Mouse (Mus musculus): ENCODE results near the gene Akap13.
"Not testable (repeated sequence)": the region's sequence is repeated elsewhere in the genome, so short reads cannot be mapped to it uniquely, and the experiment has no call there.

Gene Akap13

DNA sequence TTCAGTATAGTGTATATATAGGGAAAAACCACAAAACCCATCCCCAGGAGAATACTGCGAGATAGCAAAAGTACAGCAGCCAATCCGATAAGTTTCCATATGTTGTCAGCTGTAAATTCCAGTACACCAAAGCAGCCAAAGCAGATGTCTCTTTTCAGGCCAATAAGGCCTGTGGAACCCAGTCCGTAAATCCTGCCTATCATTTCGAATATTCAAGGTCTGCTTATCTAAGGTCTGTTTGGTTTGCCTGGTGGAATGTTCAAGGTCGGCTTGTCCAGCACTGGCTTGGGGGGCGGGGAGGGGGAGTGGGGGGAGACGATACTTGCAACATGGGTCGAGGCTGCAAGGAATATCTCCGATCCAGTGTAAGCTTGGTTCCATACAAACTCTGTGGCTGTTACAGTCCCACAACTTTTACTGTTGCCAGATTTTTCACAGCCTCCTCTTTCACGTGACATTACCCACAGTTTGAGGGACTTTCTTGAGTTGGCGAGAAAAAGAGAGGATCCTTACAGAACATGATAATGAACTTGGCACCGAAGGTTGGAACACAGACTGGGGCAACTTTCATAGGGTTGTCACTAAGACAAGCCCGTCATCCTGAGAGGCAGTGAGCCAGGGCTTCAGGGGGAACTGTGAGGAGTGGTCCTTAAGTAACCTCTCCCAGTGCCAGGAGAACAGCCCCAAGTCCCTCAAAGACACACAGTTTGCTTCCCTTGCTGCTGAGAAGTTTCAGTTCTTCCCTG, 335.9 kb downstream of the Akap13 start:
- not testable (repeated sequence) for DNase-seq (ENCODE audit: low read depth, low spot score)

DNA sequence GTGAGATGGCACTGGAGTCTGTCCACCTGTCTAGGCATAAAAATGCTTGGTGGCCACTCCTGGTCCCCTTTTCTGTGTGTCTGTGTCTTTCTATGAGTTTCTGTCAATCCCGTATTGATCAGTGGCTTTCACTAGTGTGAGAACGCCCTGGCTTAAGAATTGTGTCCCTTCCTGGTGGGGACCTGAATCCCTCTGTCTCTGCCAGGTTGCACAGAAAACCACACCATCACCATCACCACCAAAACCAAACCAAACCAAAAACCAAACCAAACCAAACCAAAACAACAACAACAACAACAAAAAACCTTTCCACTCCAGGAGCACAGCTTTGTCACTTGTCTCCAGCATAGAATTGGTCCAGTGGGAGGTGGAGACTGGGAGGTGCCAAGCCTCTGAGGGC, 337.8 kb downstream of the Akap13 start:
- no peak for DNase-seq (ENCODE audit: low read depth, low spot score)

DNA sequence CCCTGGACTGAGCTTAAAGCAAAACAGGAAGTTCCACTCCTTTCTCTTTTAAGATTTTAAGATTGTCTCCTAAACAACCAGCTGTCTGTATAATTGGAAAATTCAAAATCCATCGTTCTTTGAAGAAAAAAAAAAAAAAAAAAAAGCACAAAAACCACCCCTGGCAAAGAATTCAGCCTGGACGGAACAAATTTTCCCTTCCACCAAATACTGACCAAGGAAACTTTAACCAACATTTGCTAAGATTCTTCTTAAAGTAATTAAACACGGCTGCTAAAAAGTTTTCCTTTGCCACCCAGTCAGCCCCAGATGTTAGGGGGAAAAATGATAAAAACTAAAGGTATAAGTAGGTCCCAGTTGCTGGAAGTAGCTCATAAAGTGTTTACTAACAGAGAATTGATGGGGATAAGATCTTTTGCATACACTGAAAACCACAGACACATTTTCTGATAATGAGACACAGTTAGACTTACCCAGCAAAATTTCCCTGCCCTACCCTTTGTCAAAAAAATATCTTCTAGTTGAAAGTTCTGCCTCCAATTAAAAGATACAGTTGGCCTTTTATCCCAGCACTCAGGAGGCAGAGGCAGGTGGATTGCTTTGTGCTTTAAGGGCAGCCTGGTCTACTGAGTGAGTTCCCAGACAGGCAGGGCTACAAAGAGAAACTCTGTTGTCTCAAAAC, 338.5 kb downstream of the Akap13 start:
- DNase-seq (ENCODE audit: low read depth, low spot score): no peak

DNA sequence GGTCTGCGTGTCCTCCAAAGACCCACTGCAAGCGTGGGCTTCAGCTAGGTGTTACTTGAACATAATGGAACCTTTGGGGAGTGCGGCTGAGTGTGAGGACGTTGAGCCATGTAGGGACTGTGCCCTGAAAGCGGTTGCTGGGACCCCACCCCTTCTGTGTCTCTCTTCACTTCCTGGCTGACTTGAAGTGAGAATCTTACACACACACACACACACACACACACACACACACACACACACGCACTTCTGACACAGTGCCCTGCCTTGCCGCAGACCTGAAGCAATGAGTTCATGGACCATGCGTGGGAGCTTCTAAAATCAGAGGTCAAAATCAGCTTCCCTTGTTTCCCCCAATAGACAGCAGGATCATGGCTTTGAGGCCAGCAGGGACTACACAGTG, 339.8 kb downstream of the Akap13 start:
- DNase-seq (ENCODE audit: low read depth, low spot score): no peak

DNA sequence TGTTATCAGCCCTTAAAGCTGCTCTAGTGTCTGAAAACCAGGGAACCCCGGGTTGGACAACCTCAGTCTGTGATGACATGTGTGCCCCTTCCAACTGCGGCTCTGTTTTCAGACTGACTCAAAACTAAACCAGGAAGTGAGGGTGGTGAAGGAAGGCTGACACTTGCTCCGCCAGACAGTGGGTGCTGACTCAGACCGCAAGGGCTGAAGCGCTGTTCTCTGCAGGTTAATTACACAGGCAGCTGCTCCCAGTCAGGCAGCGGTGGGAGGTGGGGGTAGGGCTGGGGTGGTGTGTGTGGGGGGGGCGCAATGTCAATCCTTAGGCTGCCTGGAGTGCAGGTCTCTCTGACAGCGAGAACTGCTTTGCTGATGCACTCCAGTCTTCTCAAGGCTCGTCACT, 341.1 kb downstream of the Akap13 start:
- DNase-seq (ENCODE audit: low read depth, low spot score): no peak

DNA sequence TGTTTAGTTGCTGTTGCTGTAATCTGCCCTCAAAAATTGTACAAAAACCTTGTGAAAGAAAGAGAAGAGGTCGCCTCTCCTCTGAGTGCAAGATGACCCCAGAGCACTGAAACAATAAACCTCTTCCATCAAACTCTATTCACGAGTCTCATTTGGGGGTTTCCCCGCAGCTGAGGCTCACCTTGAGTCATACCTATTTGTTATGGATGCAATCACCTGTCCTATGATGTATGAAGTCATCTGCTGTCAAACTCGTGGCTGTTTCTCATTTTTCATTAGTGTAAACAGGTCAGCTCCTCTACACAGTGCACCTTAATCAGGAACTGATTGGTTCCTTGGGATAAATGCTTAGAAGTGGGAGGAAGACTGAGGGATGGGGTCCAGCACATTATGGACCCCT, 345.2 kb downstream of the Akap13 start:
- DNase-seq (ENCODE audit: low read depth, low spot score): no peak

DNA sequence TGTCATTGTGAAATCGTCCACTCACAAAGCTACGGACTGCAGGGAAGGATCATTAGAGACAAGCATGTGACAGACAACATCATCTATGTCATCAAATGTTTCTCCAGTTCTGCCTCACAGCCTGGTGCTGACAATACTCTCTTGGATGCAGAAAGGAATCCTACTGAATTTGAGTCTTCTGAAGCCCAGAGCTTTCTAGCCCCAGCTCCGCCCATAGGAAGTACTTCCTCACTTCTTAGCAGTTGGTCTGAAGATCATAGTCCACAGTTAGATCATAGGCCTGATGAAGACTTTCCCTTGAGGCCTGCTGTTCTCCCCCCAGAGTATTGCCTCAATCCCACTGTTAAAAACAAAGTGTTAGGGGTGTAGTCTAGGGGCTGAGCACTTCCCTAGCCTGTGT, 345.7 kb downstream of the Akap13 start:
- DNase-seq (ENCODE audit: low read depth, low spot score): no peak

DNA sequence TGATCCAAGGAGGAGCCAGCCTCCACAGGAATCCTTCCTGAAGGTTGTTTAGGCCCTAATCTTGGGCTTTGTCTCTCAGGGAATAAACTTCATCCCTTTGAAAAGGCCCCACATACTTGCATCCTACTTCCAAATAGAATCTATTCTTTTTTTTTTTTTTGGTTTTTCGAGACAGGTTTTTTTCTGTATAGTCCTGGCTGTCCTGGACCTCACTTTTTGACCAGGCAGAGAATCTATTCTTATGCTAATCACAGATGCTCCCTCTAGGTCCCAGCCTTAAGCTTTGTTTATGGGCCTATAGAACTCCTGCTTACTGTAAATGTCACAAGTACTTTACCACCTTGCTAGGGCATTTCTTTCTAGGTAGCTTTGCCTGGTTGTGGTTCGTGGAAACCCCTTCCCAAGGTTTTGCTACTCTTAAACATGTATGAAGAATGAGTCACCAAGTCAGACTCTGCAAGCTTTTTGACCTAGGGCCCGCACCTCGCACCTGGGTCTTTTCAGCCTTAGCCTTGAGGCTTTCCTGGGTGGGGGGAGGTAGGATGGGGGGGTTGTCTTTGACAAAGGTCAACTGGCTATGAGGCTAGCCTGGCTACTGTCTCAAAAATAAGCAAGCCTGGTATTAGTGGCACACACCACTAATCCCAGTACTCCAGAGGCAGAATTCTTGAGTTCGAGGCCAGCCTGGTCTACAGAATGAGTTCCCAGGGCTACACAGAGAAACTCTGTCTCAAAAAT, 346.5 kb downstream of the Akap13 start:
- DNase-seq (ENCODE audit: low read depth, low spot score): peak; percentile 95

DNA sequence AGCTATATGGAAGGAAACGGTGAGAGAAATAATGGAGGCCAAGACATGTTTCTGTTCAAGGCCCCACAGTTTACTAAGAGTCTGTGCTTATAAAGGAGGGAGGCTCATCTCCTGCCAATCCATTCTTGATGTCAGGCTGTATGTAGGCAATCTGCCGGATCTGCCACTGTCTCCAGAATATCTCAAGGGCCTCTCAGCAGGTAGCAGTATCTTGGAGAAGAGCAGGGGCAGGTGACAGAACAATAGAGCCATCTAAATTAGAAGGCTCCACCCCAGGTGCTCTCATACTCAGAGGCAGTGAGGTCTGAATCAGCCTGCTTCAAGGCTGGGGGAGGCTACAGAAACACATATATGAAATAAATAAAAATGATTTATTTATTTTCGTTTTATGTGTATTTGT, 347.6 kb downstream of the Akap13 start:
- peak; percentile 75 for DNase-seq (ENCODE audit: low read depth, low spot score)
